Mouse (Mus musculus) regulatory T cell (primary cell): Measurements from ENCODE around the gene Ctsd.
"Not testable (repeated sequence)": the region's sequence is repeated elsewhere in the genome, so short reads cannot be mapped to it uniquely, and the experiment has no call there.

Experiments
- in situ Hi-C: fragments of 300-600 bp; cut with MboI, MseI; formaldehyde crosslinking; loops from one replicate; pipeline ENCODE4 v1.15.1; 2025; ENCODE audit warnings: high pct_unique_total_duplicates

Gene Ctsd

DNA sequence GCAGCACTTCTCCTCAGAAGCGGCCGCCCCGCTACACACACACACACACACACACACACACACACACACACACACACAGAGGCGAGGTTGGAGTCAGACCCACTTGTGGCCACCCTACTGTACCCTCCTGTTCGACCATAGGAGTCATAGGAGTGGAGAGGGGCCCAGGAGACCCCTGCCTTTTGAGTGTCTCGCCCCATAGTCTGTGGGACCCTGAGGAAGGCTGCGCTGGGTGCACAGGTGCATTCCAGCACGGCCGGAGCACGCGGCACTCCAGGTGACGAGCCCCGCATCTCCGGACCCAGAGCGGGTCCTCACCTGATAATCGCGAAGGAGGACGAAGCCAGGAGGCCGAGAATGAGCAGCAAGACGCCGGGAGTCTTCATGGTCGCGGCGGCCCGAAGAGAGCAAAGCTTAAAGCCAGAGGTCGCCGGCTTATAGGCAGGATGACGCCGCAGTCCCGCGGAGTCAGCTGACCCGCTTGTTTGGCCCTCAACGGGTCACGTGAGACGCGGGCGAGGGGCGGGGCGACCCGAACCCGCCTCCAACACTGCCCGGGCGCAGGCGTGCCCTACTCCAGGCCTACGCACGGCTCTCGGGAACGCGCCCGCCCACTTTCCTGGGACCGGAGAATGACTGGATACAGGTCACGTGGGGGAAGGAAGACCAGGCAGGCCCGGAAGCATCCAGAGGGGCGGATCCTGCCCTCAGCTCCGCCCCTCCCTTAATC is at the start of gene Ctsd:
Gene Ctsd, minus strand, starts transcription at position 620 of the 730 bp plus-strand sequence.
- in situ Hi-C loops, result loop anchor here (5.0 kb wide), 2 partner anchors 45 to 75 kb away; partner anchors contain the start of gene Lsp1

DNA sequence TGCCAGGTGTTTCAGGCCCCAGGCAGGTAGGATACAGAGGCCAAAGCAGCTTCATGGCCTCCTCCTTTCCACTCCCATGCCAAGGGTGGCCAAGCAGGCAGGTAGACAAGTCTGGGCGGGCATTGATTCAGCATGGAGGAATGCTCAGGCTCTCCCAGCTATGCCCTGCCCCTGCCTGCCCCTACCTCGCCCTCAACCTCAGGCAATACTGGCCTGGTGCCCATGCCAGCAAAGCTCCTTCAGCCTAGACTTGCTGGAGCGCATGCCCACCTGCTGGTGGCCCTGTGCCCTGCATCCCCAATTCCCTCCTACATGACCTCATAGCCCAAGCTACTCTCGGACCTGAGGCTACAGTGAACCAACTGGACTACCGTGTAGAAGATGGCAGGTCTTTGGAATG is 49.5 kb upstream of the Ctsd start:
- in situ Hi-C loops, result no loop called here

DNA sequence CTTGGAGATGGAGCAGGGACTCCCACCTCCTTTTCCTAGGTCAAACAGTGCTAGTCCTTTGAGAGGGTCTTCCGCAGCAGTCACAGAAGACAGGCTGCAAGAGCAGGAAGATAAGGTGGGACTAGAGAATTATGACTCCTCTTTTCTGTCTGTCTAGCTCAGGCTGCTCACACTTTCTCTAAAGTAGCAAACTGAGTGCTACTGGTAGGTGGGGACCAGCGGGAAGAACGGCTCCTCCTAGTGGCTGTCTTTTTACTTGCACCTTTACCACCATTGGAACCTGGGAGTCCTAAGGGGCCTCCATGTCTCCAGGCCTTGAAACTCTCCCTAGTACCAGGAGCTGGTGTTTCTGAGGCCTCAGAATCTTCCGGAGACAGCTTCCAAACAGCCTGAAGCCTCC is 47.7 kb upstream of the Ctsd start:
- in situ Hi-C loops, result no loop called here

DNA sequence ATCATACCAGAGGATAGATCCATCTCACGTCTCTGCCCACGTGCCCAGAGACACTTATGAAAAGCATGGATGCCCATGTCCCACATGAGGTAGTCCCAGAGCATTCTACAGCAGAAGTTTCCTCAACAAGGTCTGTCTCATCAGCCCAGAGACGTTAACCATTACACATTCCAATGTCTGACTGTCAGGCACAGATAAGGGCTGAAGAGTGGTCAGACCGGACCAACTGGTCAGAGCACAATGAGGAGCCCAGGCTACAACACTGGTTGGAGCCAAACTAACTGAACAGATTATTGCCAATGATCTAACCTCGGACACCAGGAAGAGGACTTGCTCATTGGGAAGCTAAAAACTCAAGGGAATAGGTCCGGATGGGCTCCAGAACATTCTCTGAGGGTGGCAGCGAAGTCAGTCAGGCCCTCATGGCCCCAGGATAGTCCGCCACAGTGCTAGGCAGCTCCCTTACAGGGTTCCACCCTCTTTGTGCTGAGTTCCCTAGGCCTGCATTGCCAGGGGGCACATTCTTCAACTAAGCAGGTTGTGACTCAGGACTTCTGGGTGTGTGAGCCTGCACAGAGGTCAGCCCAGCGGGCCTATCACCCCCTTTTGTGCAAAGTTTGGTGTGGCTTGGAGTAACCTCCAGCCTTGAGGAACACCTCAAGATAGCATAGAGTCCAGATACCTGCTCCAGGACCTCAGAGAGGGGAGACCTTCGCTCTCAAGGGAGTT is 46.5 kb upstream of the Ctsd start, which contains the start of gene Syt8:
Gene Syt8, plus strand, starts transcription at position 714 of the 729 bp plus-strand sequence.
- in situ Hi-C loops, result loop anchor here (5.0 kb wide), 1 partner anchor 97 kb away; no protein-coding TSS in a partner anchor

DNA sequence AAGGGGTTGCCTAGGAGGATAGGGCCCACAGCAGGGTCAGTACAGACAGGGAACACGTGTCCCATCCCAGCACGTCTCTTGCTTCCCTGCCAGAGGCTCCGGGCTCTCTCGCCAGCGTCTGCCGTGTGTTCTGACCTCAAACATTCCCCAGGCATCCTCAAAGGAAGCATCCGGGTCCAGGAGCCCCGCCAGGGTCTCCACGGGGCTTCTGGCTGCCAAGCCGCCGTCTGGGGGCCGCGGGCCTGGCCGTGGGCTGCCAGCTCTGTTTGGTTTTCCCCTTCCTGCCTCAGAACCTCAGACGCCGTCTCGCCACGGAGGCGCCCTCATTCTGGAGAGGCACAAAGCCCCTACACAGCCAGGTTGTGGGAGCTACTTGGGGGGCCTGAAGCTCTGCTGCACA is 45.8 kb upstream of the Ctsd start:
- in situ Hi-C loops, result loop anchor here (5.0 kb wide), 1 partner anchor 96 kb away; no protein-coding TSS in a partner anchor

DNA sequence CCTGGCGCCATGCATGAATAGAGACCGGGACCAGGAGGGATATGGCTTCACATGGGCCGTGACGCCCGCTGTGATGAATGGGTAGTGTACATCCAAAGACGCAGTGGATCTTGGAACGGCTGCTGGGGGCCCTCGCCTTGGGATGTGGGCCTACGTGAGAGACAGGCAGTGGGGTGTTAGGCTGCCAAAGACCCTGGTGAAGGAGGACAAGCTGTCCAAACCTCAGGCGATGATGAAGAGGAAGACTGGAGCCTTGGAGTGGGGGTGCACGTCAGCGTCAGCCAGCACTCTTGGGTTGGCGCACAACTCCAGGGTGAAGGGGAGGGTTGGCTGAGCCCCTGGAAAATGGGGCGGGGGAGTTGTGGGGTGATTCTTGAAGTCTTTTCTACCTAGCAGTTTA is 43.3 kb upstream of the Ctsd start:
- in situ Hi-C loops, result loop anchor here (5.0 kb wide), 1 partner anchor 94 kb away; no protein-coding TSS in a partner anchor

DNA sequence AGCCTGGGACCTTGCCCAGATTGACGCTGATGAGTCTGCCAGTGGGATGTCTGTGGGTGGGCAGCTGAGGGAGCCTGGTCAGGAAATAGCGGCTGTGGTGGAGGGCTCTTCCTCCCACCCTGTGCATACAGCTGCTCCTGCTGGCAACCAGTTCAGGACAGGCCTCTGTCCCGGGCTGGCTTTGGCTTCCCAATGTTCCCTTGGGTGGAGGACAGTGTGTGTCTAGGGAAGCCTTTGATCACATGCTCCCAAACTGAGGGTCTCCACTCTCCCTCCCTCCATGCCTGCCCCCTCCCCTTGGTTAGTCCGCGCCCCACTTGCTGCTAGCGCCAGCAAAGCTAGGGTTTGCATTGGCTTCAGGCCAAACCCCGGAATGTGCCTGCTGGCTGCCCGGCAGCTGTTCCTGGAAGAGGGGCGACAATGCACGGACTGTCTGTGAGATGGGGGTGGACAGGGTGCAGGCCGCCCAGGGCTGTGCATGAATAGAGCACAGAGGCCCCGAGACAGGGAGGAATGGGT is 42.4 kb upstream of the Ctsd start:
- in situ Hi-C loops, result loop anchor here (5.0 kb wide), 1 partner anchor 93 kb away; no protein-coding TSS in a partner anchor

DNA sequence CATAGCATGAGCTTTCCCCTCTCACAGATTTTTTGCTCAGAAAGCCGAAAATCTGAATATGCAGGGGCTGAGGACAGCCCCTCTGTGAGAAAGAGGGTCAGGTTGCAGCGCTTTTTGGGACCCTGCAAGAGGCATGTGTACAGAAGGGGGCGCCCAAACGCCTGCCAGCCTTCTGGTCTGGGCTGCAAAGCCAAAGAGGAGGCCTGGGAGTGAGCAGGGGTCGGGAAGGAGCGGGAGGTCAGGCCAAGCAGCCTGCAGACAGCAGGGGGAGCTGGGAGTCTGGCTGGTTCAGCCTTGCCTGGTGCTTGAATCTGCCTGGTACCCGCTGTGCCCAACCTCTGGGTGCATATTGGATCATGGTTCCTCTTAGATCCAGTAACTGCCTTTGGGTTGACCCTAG is 40.4 kb upstream of the Ctsd start:
- in situ Hi-C loops, result no loop called here

DNA sequence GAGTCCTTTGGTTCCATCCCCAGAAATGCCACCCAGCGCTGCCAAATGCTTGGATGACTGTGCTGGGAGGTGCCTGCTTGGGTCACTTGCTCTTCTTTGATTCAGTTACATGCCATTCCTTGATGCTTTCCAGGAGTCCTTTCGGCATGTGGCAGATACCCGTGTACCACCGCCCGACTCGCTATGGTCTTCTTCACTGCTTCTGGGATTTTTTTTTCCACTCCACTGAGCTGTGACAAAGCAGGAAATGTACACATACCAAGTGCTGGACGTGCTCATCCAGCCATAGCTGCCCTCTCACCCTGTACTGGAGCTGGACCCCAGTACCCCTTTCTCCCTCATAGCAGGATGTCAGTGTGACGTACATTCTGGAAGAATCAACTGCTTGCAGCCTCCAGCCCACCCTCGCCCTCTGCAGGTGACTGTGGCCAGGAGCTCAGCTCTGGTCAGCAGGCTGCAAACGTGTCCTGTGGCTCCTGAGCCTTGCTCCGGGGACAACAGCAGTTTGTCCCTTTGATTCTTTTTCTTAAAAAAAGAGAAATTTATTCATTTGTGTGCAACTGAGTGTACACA is 37.9 kb upstream of the Ctsd start:
- in situ Hi-C loops, result no loop called here

DNA sequence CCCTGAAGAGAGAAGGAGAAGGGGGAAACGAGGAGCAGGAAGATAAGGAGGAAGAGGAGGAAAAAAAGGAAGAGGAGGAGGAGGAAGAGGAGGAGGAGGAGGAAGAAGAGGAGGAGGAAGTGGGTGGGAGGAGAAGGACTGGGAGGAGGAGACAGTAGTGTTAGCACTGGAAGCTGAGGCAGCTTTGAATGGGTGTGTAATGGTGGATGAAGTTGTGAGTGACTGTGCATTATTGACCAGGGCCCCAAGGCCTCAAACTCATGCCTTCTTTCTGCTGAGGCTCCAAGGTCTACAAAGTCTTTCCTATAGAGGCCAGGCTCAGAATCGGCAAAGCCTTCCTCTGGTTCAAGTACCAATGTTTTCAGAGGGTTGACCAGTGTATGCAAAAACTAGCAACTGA is 34.0 kb upstream of the Ctsd start:
- in situ Hi-C loops, result no loop called here

DNA sequence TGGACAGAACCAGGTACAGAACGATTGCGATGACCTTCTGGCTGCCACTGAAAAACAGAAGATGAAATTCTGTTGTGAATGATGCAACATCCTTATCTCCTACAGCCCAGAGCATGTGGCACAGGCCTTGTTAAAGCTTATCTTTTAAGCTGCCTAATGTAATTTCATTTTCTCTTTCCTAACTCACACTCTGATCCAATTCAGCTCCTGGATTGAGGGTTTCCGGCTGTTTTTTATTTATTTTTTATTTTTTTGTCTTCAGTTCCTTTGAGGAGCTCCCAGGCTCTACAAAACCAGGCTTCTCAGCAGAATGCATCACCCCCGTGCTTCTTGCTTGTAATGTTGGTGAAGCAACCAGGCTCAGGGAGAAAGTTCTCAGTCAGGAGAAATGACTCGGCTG is 32.0 kb upstream of the Ctsd start:
- in situ Hi-C loops, result no loop called here

DNA sequence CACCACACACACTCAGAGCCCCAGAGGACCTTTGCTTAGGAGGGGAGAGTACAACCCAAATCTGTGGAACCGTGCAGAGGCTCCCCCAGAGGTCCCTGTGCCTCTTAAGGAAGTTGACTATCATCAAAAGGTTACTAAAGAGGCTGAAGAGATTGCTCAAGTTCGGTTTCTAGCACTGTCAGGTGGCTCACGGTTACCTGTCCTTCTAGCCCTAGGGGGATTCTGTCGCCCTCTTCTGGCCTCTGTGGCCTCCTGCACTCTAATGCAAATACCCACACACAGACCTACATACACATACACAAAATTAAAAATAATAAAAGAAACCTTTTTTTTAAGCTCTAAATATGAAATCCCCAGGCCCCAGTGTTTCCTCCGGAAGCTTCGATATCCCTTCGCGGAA is 30.8 kb upstream of the Ctsd start:
- in situ Hi-C loops, result no loop called here

DNA sequence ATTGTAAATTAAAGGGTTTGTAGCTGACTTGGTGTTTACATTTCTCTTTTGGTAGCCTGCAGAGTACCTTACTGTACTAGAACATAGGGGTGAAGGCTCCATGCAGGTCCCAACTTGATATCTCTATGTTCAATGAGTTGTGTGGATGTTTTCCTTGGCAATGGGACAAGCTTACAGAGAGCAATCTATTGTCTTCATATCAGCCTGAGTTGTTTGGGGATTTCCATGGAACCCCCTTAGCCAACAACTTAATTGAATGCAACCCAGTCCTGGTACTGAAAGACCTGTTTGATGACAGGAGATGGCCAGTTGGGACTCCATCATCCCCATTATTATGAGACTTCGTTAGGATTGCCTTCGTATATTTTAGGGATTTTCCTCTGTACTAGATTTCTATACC is 30.2 kb upstream of the Ctsd start:
- in situ Hi-C loops, result no loop called here

DNA sequence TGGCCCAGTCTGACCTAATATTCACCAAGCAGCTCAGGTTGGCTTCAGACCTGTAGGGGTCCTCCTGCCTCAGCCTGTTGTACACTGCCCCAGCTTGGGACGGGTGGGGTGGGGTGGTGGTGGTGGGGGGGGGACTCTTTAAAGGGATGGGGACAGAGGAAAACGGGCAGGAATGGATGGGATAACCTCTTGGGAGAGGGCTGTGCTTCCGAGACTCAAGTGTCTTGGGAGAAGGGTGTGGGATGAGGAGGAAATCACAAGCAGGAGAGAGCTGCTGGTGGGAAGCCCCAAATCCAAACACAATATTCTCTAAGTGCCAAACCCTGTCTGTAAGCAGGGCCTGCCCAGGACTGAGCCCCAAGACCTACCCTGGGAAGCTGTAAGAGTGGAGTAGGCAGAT is 28.4 kb upstream of the Ctsd start:
- in situ Hi-C loops, result no loop called here

DNA sequence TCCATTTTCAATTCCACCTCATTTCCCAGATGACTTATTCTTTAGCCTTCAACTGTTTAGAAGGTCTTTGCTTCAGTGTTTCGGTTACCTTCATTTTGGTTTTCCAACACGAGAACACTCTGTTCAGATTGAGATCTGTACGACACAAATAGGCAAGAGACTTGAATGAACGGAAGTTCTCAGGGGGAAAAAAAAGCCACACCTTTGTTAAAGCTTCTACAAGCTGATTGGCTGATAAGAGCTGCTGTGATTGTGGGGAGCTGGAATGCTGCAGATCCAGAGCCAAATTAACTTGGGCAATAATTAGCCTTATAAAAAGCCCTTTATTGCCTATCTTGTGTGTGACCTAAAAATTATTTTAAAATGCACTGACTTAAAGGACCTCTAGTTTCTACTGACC is 27.5 kb upstream of the Ctsd start:
- in situ Hi-C loops, result no loop called here

DNA sequence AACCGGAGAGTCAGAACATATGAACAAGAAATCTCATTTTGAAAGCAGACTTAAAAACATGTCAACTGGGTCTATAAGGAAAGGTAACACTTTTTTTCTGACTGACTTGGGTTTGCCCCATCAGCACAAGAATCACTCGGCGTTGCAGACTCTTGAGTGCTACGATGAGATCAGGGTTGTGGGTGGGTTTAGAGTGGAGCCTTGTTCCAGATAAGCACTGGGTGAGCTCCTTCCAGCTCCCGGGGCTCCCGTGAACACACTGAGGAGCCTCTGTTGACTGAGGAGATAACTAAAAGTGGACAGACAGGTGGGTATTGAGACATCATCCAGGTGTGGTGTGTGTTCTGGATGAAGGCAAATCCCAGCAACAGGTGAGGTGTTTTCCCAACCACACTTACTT is 25.4 kb upstream of the Ctsd start:
- in situ Hi-C loops, result no loop called here

DNA sequence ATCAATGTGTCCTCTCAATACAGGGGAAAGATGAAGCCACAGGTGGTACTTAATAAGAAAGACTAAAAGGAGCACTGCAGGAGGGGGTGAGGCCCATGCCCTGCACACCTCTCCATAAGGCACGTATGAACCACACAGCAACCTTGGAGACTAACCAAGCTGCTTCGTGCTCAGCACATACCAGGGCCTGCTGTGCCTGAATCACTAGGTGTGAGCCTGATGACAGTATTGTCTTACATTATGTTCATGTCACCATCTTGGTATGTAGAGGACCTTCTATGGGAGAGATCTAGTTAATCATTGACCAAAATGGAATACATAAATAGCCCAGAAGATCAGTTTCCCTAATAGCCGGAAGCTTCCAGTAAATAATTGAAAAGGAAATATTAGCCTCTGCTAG is 21.8 kb upstream of the Ctsd start:
- in situ Hi-C loops, result no loop called here

DNA sequence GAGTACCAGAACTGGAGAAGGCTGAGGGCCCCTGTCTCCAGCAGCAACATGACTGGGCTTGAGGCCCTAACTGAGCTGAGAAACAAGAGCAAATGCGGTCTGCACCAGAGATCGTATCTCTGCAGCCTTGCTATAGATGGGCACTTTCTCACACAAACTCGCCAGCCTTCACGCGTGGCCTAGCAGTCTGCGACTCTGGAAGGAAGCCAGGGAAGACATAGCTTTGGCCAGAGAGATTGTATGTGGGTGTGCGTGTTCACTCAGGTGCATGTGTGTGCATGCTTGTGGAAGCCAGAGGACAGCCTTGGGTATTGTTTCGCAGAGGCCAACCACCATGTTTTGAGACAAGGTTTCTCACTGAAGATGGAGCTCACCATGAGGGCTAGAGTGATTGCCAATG is 20.8 kb upstream of the Ctsd start:
- in situ Hi-C loops, result no loop called here

DNA sequence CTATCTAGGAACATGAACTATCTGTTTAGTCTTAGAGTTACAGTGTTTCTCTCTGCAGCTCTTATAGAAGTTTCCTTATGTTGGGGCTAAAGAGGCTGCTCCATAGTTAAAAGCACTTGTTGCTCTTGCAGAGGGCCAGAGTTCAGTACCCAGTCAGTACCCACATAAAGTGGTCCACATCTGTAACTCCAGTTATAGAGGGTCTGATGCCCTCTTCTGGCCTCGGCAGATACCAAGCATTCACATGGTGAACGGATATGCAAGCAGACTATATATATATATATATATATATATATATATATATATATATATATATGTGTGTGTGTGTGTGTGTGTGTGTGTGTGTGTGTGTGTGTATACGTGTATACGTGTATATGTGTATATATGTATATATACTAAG is 20.1 kb upstream of the Ctsd start:
- in situ Hi-C loops, result no loop called here

DNA sequence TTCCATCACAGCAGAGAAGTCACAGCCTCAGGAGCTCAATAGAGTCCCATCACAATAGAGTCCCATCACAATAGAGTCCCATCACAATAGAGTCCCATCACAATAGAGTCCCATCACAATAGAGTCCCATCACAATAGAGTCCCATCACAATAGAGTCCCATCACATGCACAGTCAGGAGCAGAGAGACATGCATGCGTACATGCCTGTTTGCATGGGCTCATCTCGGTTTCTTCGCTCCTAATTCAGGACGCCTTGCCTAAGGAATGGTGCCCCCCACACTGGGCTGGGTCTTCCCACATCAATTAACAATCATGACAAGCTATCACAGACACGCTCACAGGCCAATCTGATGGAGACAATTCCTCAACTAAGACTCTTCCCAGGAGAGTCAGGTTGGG is 17.3 kb upstream of the Ctsd start:
- in situ Hi-C loops, result not testable (repeated sequence)

DNA sequence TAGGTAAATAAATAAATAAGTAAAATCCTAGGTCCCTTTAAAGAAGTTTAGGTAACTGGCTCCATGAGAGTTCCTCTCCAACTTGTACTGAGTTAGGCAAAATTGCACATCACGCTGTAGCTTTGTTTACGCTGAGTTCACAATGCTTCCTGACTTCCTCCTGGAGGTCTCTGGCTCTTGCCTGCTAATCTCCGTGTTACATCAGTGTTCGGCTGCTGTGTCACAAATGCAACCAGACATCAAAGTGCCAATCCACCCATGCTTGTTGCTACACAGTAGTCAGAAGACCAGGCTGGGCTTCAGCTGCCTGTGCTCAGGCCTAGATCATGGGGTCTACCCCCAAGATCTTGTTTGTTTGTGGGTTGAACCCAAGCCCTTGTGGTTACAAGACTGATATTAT is 15.8 kb upstream of the Ctsd start:
- in situ Hi-C loops, result no loop called here

DNA sequence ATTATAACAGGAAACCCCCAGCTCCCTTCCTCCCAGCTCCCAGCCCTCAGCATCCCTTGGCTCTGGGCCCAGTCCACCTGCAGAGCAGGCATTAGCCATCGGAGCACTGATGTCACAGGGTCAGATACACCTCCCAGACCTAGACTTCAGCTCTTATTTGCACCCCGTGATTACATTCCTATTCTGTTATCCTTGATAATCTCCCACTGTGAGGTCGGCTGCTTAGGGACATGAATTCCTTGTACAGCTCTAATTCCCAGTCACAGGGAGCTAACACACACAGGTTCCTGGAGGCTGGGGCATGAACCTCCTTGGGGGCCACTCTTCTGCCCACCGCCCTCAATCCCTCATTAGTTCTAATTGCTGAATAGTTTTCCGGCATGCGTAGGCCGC is 12.9 kb upstream of the Ctsd start:
- in situ Hi-C loops, result no loop called here
